Mouse (Mus musculus) intestine, postnatal 0 days (tissue): ENCODE results near the gene Olfr731. TPM values are rescaled to one million over a fixed set of nuclear protein-coding genes. Genes with fewer than 3 reads are reported as not detected.

Experiments used
- ATAC-seq: fragments of 200-750 bp; cut with Nextera tagmentation; 2 replicates; pipeline ENCODE4 v1.8.0; 2017; ENCODE audit warnings: mild to moderate bottlenecking, moderate TSS enrichment, moderate library complexity
- H3K27ac ChIP-seq: fragments of 300-500 bp; sonication (generic); 2 replicates; pipeline ENCODE4 v1.5.1; 2014; ENCODE audit warnings: mild to moderate bottlenecking, low read depth, low read length, moderate library complexity
- H3K27me3 ChIP-seq: fragments of 300-500 bp; sonication (generic); replicated peaks from 2 replicates; pipeline ENCODE4 v1.6.1; 2014; ENCODE audit warnings: low read length, mixed read lengths; ENCODE audit not compliant: control insufficient read depth, insufficient read depth
- H3K36me3 ChIP-seq: fragments of 300-500 bp; sonication (generic); 2 replicates; pipeline ENCODE4 v1.6.1; 2014; ENCODE audit warnings: mild to moderate bottlenecking, moderate library complexity; ENCODE audit not compliant: control insufficient read depth, insufficient read depth
- H3K4me1 ChIP-seq: fragments of 300-500 bp; sonication (generic); replicated peaks from 2 replicates; pipeline ENCODE4 v1.6.1; 2014; ENCODE audit warnings: antibody characterized with exemption, low read length, mixed read lengths; ENCODE audit not compliant: control insufficient read depth, insufficient read depth
- H3K4me2 ChIP-seq: fragments of 300-500 bp; sonication (generic); replicated peaks from 2 replicates; pipeline ENCODE4 v1.6.1; 2014; ENCODE audit warnings: low read depth, mild to moderate bottlenecking, moderate library complexity
- H3K4me3 ChIP-seq: fragments of 300-500 bp; sonication (generic); 2 replicates; pipeline ENCODE4 v1.5.1; 2014; ENCODE audit warnings: low read depth, low read length
- H3K9ac ChIP-seq: fragments of 300-500 bp; sonication (generic); 2 replicates; pipeline ENCODE4 v1.6.1; 2014; ENCODE audit warnings: mild to moderate bottlenecking, low read depth, low read length
- H3K9me3 ChIP-seq: fragments of 300-500 bp; sonication (generic); 2 replicates; pipeline ENCODE4 v1.6.1; 2016; ENCODE audit warnings: mixed run types; ENCODE audit not compliant: control insufficient read depth
- CTCF ChIP-seq: sonication (generic); IDR thresholded peaks from 2 replicates; pipeline ENCODE4 v1.5.1; 2016; ENCODE audit warnings: low read depth, mild to moderate bottlenecking, control low read depth, antibody characterized with exemption, moderate library complexity
- WGBS: fragments of 180-500 bp; shearing (Covaris S2); extraction: QIAGEN DNeasy Blood & Tissue Kit; methylation state at CpG from one replicate; pipeline ENCODE4 v1.1.7; 2014; 5-methylcytosine and 5-hydroxymethylcytosine counted together
- polyA plus RNA-seq: library from polyadenylated mRNA; unstranded; fragments of >200 nt; fragmentation: Nextera tagmentation; extraction: Ambion mirVana; gene quantifications from 2 replicates; pipeline ENCODE4 v1.2.1, GENCODE M21; 2015

Olfr731 gene
- polyA plus RNA-seq, result not detected in 2 replicates

GRCm38 (mm10) chr14:50241766-50242165 is at the start of gene Olfr731:
Olfr731 (minus strand) TSS chr14:50241866.
- Histone ChIP-seq H3K4me1 (no peaks in the 10 kb centered on the region), H3K27me3 (no peaks in the 10 kb centered on the region), H3K4me2 (no peak within 1 kb of the TSS), H3K9me3 (no peaks in the 10 kb centered on the region), H3K27ac (no peak within 1 kb of the TSS), H3K9ac (no peak within 1 kb of the TSS), H3K36me3 (no peaks in the 10 kb centered on the region), H3K4me3 (no peak within 1 kb of the TSS)
- ATAC-seq, result no peak
- WGBS, result 82% methylated on average over 4 of the region's 4 CpGs
- TF ChIP-seq CTCF, result no peak

DNA sequence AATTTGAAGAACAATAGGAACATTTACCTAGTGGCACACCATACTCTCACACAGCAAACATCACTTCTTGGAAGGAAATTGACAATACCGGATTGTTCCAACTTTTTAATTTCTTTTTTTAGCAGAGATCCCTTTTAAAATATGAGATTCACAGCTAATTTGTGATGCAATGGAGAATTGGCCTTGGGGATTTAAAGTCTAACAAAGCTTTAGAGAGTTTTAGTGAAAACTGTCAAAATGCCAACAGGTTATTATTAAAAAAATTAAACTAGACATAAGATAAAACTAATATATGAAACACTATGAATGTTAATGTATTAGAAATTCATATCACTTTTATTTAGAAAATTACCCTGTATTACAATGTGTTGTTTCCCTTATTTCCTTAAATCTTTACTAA is 42.4 kb upstream of the Olfr731 start, which contains the start of gene Olfr732:
Gene Olfr732 (minus strand): TSS at position 101 of the 400 bp plus-strand sequence.
- no peaks in the 10 kb centered on the region for H3K36me3 ChIP-seq
- H3K4me1 ChIP-seq, result no peaks in the 10 kb centered on the region
- 88% methylated on average over 1 of the region's 1 CpGs for WGBS
- no peak within 1 kb of the TSS for H3K4me2 ChIP-seq
- no peaks in the 10 kb centered on the region for H3K9me3 ChIP-seq
- H3K27me3 ChIP-seq, result no peaks in the 10 kb centered on the region
- no peak within 1 kb of the TSS for H3K4me3 ChIP-seq
- H3K27ac ChIP-seq, result no peak within 1 kb of the TSS
- no peak within 1 kb of the TSS for H3K9ac ChIP-seq
- ATAC-seq, result no peak
- no peak for TF ChIP-seq CTCF

- no peaks in the 10 kb centered on the region for H3K4me1 ChIP-seq
- ATAC-seq, result no peak
- no peak within 1 kb of the TSS for H3K4me2 ChIP-seq
- 42% methylated on average over 1 of the region's 1 CpGs for WGBS
- no peaks in the 10 kb centered on the region for H3K27me3 ChIP-seq
- H3K36me3 ChIP-seq, result no peaks in the 10 kb centered on the region
- H3K27ac ChIP-seq, result no peak within 1 kb of the TSS
- no peak for TF ChIP-seq CTCF
- 0 out of 2 replicates have a peak, but pooled peaks cover 2% of the 10 kb centered on the region for H3K9me3 ChIP-seq
- H3K9ac ChIP-seq, result no peak within 1 kb of the TSS
- H3K4me3 ChIP-seq, result no peak within 1 kb of the TSS
Measured at GRCm38 (mm10) chr14:50188098-50188497, 53.6 kb downstream of the Olfr731 start, which contains the start of gene Olfr730. Olfr730 (minus strand) TSS chr14:50188198.

Other genes with a start within 250 kb of the Olfr731 start
- not detected in 2 replicates for gene Olfr725, start 201.5 kb downstream of the Olfr731 start, polyA plus RNA-seq
- gene Olfr726, start 150.9 kb downstream of the Olfr731 start, polyA plus RNA-seq, result not detected in 2 replicates
- gene Olfr727, start 118.7 kb downstream of the Olfr731 start, polyA plus RNA-seq, result not detected in 2 replicates
- gene Olfr728, start 99.2 kb downstream of the Olfr731 start, polyA plus RNA-seq, result not detected in 2 replicates
- gene Olfr729, start 89.0 kb downstream of the Olfr731 start, polyA plus RNA-seq, result not detected in 2 replicates
- not detected in 2 replicates for gene Olfr730, start 53.7 kb downstream of the Olfr731 start, polyA plus RNA-seq
- not detected in 2 replicates for gene Olfr732, start 42.3 kb upstream of the Olfr731 start, polyA plus RNA-seq
- gene Olfr733, start 59.7 kb upstream of the Olfr731 start, polyA plus RNA-seq, result not detected in 2 replicates
- not detected in 2 replicates for gene Olfr734, start 84.9 kb upstream of the Olfr731 start, polyA plus RNA-seq
- gene Olfr735, start 107.0 kb upstream of the Olfr731 start, polyA plus RNA-seq, result not detected in 2 replicates
- 0.07 and 0.08 TPM in 2 replicates for gene Tlr11, start 116.0 kb upstream of the Olfr731 start, polyA plus RNA-seq
- not detected in 2 replicates for gene Olfr736, start 139.3 kb upstream of the Olfr731 start, polyA plus RNA-seq
- not detected in 2 replicates for gene Olfr738, start 165.7 kb upstream of the Olfr731 start, polyA plus RNA-seq
- not detected in 2 replicates for gene Olfr739, start 176.8 kb upstream of the Olfr731 start, polyA plus RNA-seq
- not detected in 2 replicates for gene Olfr740, start 203.7 kb upstream of the Olfr731 start, polyA plus RNA-seq
- not detected in 2 replicates for gene Olfr741, start 230.9 kb upstream of the Olfr731 start, polyA plus RNA-seq